Mouse (Mus musculus): ENCODE measurements around the gene Chd6. TPM values are rescaled to one million over a fixed set of nuclear protein-coding genes. Genes with fewer than 3 reads are reported as not detected.

The Chd6 gene
- total RNA-seq, 2 experiments from 2014 or later: 12.0 to 15.4 TPM

DNA sequence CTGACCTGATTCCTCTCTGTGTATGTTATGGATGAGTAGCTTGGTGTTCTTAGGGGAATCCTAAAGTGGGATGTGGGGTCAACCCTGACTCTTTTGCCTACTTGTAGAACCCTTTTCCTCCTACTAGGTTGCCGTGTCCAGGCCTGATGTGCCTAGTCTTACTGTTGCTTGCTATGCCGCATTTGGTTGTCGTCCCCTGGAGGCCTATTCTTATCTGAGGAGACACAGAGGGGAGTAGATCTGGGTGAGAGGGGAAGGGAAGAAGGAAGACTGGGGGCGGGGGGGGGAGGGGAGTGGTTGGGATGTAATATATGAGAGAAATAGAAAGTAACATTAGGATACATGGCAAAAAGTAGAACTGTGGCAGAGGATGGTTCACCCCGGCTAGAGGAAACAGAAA is 33.3 kb downstream of the Chd6 start:
- DNase-seq (ENCODE audit: low spot score): no peak

DNA sequence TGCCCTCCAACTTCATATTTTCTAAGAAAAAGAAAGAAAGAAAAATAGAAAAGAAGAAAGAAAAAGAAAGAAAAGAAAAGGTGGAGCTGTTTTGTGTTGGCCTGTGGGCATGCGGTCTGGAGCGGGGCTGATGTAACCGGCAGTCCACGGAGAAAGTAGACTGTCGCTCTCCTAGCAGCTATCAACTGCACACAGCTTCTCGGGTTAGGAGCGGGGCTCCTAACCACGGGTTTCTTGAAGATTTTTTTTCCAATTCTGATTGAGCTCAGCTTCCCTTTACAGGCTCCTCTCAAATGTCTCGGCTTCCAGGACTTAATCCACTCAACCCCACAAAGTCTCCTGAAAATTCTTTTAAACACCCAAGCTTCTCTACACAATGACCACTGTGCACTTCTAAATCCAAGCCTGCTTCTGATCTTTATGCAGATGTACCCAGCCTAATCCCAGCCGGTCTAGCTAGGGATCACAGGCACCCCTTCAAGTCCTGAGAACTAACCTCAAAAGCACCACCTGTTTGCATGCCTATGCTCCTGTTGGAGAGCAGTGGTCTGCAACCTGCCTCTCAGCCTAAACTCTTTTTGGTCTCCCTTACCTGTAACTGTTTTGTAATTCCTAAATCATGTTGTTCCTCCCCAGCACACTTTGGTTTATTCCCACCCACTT is 42.6 kb downstream of the Chd6 start:
- no peak for DNase-seq (ENCODE audit: low spot score)

GRCm38 (mm10) chr2:161065594-161065993 is 43.3 kb downstream of the Chd6 start:
- DNase-seq (ENCODE audit: low spot score): no peak

DNA sequence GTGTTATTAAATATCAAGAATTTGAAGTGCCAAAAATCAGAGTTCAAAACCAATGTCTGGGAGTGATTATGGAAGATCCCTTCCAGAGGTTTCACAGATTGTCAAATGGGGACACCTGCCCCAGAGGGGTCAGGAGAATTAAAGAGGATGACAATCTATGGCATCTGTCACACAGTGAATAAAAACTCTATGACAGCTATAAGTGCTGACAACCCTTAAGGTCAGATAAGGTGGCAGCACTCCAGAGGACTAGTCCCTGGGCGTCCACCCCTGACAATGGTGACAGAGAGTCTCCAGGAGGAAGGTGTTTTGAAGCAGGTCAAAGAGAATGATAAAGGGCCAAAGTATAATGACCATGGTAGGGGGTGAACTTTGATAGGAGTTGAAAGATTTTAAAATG is 44.0 kb downstream of the Chd6 start:
- DNase-seq (ENCODE audit: low spot score): no peak

DNA sequence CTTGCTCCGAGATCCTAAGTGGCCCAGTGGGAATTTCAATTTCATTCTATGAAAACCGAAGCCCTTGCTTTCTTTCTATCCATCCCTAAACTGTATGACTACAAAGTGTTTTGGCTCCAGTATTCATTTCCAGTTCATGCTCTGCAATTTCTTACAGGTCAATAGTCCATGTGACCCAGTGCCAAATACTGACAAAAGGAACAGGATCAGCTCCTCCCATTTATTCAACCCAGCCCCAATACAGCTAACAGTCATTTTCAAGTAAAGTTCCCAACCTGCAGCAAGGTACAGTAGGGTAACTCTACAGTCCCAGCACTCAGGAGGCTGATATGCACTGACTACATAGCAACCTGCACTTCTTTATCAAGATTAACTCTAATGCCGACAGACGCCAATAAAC is 50.0 kb downstream of the Chd6 start:
- DNase-seq (ENCODE audit: low spot score): no peak

DNA sequence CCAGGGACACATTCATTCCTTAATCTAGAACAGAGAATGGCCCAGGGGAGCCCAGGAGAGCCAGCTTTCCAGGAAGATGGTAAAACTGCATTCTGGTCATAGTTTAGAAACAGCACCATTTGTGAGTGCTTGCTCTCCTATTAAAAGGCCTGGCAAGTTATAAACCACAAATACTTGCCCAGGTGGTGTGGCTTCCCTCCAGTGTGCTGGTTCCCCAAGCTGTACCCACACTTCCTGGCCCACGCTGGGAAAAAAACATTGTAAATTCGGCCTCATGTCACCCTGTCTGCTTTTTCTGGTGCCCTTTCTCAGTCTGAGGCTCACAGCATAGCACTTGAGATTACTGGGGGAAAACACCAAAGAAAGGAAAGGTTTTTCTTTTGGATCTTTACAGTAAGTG is 55.1 kb downstream of the Chd6 start:
- DNase-seq (ENCODE audit: low spot score): no peak

- no peak for DNase-seq (ENCODE audit: low spot score)
These were observed 56.7 kb downstream of the Chd6 start for GRCm38 (mm10) chr2:161052175-161052574.

- DNase-seq (ENCODE audit: low spot score): no peak
These were observed 59.4 kb downstream of the Chd6 start for GRCm38 (mm10) chr2:161049426-161049825.

DNA sequence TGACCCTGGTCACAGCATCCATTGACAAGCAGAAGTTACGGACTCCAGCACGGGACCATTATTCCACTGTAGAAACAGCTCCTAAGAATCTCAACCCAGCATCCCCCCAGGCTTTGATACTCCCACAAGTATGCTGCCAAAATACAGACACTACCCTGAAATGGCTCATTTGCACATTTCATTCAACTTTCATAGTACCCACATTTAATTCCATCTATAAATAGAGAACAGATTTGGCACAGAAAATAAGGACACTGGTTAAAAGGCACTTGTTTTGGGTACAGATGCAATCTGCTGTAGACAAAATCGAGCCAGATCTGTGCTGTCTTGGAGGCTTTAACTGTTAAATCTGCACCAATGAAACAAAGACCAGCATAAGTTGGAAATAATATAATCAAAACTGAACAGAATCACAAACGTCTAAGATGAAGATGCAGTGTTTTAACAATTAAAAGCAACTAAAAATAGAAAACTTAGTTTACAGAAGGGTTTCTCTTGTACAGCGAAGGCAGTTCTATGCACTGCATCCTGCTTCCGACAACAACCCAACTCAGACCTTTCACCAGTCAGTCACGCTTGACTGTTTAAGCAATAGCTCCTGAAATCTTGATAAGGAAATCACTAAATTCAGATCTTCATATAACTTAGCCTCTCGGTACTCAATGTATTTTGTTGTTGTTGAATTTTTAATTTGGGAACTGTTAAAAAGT is 64.2 kb downstream of the Chd6 start:
- no peak for DNase-seq (ENCODE audit: low spot score)

GRCm38 (mm10) chr2:161042874-161043273 is 66.0 kb downstream of the Chd6 start:
- no peak for DNase-seq (ENCODE audit: low spot score)

DNA sequence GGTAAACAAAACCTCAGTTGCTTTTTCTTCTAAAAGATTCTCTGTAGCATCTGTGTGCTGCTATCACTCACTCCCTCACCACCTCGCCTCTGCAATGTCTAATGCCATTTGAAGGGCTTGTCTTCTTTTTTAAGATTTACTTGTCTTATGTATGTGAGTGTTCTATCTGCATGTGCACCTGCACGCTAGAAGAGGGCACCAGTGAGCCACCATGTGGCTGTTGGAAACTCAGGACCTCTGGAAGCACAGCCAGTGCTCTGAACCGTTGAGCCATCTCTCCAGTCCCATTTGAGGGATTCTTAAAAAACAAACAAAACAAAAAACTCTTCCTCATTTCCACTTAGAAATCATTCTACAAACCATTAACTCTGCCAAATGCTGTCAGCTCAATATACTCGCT is 68.1 kb downstream of the Chd6 start:
- DNase-seq (ENCODE audit: low spot score): no peak

- DNase-seq (ENCODE audit: low spot score): no peak
These were observed 71.1 kb downstream of the Chd6 start for GRCm38 (mm10) chr2:161037766-161038165.

GRCm38 (mm10) chr2:161033141-161033540 is 75.7 kb downstream of the Chd6 start:
- no peak for DNase-seq (ENCODE audit: low spot score)

DNA sequence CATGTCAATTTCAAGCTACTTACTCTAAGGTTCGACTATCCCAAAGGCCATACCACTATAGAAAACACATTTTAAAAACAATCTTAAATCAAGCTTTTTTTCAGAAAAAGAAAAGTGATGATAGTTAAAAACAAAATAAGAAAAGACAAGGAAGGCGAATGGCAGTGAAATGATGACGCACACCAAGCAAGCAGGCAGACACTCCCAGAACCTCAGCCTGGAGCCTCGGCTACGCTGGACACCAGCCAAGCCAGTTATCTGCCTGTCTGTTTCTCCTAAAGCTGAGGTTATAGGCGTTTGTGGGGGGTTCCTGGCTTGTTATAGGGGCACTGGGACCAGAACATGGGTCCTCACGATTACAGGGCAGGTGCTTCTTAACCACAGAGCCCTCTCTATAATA is 76.5 kb downstream of the Chd6 start:
- no peak for DNase-seq (ENCODE audit: low spot score)

DNA sequence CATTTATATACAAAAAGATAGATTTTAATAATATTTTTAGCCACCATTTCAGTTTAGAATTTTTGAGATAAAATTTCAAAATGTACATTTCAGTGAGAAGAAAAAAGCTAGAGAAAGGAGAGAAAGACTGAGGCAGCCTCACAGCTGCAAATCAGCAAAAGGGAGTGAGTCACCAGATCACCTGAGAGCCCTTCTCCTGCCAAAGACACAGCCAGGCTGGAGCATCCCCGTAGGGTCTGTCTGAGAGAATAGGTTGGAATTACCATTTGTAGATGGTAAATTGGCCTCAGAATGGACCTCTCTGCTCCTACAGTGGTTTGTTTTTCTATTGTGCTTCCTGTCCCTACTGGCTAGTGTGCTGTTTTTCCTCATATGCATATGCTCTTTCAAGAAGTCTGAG is 84.3 kb downstream of the Chd6 start:
- DNase-seq (ENCODE audit: low spot score): no peak

- DNase-seq (ENCODE audit: low spot score): no peak
These were observed 91.0 kb downstream of the Chd6 start for GRCm38 (mm10) chr2:161017913-161018312.

- no peak for DNase-seq (ENCODE audit: low spot score)
These were observed 96.2 kb downstream of the Chd6 start for GRCm38 (mm10) chr2:161012577-161013251.

DNA sequence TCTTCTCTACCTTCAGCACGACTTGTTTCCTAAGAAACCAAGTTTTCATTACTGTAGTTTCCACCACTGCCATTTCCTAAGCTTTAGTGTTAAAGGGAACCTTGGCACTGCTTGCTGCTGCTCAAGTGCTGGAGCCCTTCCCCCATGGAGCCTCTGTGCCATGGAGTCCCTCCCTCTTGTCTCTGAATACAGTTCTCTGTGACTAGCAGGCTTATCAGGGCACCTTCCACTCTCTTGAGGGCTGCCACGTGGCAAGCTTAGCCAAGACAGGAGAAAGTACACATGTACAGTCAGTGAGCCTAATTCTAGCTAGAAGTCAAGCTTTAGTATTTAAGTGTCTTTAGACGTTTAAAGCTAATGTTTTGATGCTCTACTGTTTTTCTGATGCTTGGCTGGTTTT is 104.5 kb downstream of the Chd6 start:
- DNase-seq (ENCODE audit: low spot score): no peak

GRCm38 (mm10) chr2:160996987-160997763 is 111.7 kb downstream of the Chd6 start:
- no peak for DNase-seq (ENCODE audit: low spot score)

DNA sequence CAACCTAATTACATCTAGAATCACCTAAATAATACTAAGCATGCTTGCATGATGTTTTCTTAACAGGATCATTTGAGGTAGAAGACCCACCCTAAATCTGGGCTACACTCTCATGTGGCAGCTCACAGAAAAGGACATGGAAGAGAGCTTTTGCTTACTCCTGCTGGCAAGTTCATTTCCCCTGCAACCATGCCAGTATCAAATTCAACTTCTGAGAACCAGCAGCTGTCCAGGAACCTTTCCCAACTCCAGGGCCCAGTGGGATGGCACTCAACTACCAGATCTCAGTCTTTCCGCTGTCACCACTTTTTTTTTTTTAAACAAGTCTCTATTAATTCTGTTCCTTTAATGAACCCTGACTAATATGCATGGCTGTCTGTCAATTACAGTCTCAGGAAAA is 114.7 kb downstream of the Chd6 start:
- DNase-seq (ENCODE audit: low spot score): peak; percentile 67

DNA sequence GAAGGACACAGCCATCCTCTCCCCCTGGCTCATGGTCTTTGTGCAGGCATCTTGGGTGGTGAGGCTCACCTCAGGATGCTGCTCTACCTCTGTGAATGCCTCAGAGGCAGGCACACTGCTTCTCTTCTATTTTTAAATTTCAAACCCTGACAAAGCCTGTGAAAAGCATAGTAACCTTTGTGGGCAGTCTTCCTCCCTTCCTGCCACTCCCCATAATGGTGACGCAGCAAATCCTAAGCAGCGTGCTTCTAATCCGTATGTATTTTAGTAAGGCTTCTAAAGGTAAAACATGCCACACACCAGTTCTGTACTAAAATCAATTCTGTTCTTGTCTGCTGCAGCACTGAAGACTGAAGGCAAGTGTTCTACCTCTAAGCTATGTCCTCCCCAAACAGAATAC is 116.4 kb downstream of the Chd6 start:
- DNase-seq (ENCODE audit: low spot score): no peak

All from gastrocnemius, adult 18-20 months (tissue).